Comparison of ENCODE assay signal across 21 mouse cellular contexts in genomic region chr19:58393121-58393520, GRCm38 (mm10).
"Had no signal": no experiment of that assay in that cellular context is flagged by ENCODE, and none has a peak within 500 bp of the region (broad histone marks: within the 10 kb centered on the region; RNA-seq: fewer than 3 reads in every experiment).

No protein-coding gene starts in this region.

- H3K9ac ChIP-seq: limb, embryonic 13.5 days; liver, embryonic 15.5 days; midbrain, embryonic 12.5 days; midbrain, embryonic 15.5 days; neural tube, embryonic 12.5 days; neural tube, embryonic 15.5 days had no signal

- H3K4me3 ChIP-seq: layer of hippocampus, adult 2 months; limb, embryonic 10.5 days; limb, embryonic 13.5 days; liver, embryonic 15.5 days; midbrain, embryonic 12.5 days; midbrain, embryonic 15.5 days; neural tube, embryonic 12.5 days; neural tube, embryonic 15.5 days had no signal

- H3K27ac ChIP-seq: layer of hippocampus, adult 2 months; limb, embryonic 10.5 days; limb, embryonic 13.5 days; liver, embryonic 15.5 days; midbrain, embryonic 12.5 days; midbrain, embryonic 15.5 days; neural tube, embryonic 12.5 days; neural tube, embryonic 15.5 days; stomach, postnatal 0 days had no signal

- H3K27me3 ChIP-seq: limb, embryonic 13.5 days; liver, embryonic 15.5 days; midbrain, embryonic 12.5 days; midbrain, embryonic 15.5 days; neural tube, embryonic 12.5 days; neural tube, embryonic 15.5 days had no signal

- H3K36me3 ChIP-seq: limb, embryonic 10.5 days; limb, embryonic 13.5 days; liver, embryonic 15.5 days; midbrain, embryonic 12.5 days; midbrain, embryonic 15.5 days; neural tube, embryonic 12.5 days; neural tube, embryonic 15.5 days had no signal

- H3K9me3 ChIP-seq: limb, embryonic 10.5 days; limb, embryonic 13.5 days; liver, embryonic 15.5 days; midbrain, embryonic 12.5 days; midbrain, embryonic 15.5 days; neural tube, embryonic 12.5 days; neural tube, embryonic 15.5 days had no signal

- H3K4me1 ChIP-seq: liver, embryonic 15.5 days had no signal

- DNase-seq: layer of hippocampus, adult 9-11 months; liver; lung, adult 2 months; lung, postnatal 14 days; lung, postnatal 4 days; right cerebral cortex, adult 18-20 months; right cerebral cortex, postnatal 14 days; right cerebral cortex, postnatal 4 days; thymus, adult 2 months; thymus, postnatal 14 days; thymus, postnatal 4 days had no signal

- ATAC-seq: intestine, postnatal 0 days; midbrain, embryonic 15.5 days had no signal

- H3K4me2 ChIP-seq: limb, embryonic 13.5 days; liver, embryonic 15.5 days; midbrain, embryonic 12.5 days; midbrain, embryonic 15.5 days; neural tube, embryonic 12.5 days; neural tube, embryonic 15.5 days had no signal
